Mouse (Mus musculus): ENCODE measurements around the gene Ppp1r17.

Gene Ppp1r17

GRCm38 (mm10) chr6:56017291-56017994 lies at the start of gene Ppp1r17:
Gene Ppp1r17, plus strand, starts transcription at chr6:56017497.
- DNase-seq = no peak

DNA sequence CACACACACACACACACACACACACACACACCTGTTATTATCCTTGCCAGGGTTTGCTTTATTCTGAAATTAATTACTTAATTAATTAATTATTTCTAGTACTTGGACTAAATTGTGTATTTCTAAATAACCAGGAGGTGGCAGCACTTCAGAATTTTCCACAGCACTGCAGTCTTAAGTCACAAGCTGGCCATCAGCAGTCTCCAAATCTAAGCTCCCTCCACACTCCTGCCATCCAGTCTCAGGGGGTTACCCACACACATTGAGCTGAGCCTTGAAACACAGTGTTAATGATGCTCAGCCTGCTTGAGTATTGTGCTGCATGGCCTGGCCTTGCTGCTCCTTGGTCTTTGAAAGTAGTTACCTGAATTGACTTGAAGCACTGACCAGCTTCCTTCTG lies 44.3 kb upstream of the Ppp1r17 start:
- peak; percentile 7 to 18 for DNase-seq

GRCm38 (mm10) chr6:55979766-55980165 lies 37.5 kb upstream of the Ppp1r17 start:
- no peak for DNase-seq

DNA sequence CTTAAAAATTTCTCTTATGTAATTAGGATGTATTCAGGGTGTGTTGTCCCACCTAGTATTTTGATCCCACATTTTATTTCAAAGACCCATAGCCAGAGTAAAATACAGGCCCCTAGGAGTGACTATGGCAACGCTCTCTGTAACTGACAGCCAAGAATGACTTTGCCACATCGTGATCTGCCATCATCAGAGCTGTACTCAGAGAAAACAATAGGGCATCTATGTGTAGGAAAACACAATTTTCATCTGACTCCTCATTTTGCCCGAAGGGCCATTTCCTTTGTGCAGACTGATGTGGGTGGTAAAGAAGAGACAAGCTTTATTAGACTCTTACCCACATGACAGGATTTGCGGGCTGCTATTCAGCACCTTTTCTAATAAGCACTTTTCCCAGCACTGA lies 8.6 kb upstream of the Ppp1r17 start:
- DNase-seq = no peak

DNA sequence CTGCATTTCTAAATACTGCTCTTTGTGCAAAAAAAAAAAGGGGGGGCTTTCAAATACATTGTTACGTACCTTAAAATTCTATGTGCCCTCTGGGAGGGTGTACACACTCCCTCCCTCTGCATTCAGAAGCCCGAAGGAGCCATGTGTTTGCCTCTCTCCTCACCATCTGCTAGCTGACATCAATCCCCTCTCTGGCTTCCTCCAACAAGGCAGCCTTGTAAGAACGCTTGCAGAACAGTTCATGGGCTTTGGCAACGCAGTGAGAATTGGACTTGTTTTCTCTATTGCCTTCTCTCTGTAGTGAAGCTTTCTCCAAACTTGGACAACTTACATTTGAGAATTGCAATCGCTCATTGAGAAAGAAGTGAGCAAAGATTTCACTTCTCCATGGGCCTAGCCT lies 4.9 kb upstream of the Ppp1r17 start:
- DNase-seq = no peak

GRCm38 (mm10) chr6:56019632-56020031 lies 2.3 kb downstream of the Ppp1r17 start:
- DNase-seq = no peak

DNA sequence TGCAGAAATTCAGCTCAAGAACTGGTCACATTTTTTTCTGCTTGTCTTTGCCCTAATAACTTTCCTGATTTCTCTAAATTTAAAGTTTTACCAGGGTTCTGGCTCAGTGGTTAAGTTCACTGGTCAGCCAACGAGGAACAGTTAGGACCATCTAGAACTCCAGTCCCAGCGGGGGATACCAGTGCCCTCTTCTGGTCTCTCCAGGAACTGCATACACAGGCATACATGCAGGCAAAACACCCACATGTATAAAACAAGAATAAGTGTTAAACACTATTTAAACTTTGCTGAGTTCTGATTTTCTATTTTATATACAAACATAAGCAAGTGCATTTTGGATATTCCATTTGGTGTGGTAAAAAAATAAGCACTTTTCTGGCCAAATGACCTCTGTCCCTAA lies 8.2 kb downstream of the Ppp1r17 start:
- DNase-seq = peak in 1 of 2 experiments; percentile 41

DNA sequence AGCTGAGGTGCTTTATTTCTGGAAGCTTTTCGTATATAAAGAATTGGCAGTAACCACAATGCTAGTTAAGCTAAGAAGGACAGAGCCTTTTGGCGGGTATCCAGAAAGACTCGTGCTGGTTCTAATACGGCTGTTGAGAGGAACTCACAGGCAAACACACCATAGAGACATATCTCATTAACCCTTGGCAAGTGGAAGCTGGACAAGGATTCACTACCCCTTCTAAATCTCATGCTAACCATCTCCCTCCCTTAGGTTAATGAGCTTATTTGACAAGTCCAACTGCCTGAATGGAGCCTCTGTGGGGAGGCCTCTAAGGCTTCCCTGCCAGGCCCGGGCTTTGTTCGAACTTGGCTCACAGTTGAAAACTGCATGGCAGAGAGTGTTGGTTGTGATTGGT lies 10.0 kb downstream of the Ppp1r17 start:
- no peak for DNase-seq

GRCm38 (mm10) chr6:56027966-56028365 lies 10.7 kb downstream of the Ppp1r17 start:
- peak in 1 of 2 experiments; percentile 4 for DNase-seq

DNA sequence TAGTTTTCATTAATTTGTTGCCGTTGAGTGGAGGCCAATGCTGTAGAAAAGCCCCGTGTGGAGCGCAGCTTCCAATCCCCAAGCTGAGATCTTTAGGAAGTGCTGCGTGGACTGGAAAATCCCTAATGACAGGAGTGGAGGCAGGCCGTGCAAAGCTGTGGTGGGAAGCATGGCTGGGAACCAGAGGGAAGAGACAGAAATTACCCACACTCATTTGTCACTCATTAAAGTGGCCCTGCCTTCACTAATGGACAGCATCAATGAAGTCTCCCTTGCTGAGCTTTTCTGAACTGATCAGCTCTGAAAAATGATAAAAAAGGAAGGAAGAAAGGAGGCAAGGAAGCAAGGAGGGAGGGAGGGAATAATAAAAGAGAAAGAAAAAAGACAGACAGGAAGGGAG lies 12.7 kb downstream of the Ppp1r17 start:
- DNase-seq = no peak

GRCm38 (mm10) chr6:56032231-56032630 lies 14.9 kb downstream of the Ppp1r17 start:
- DNase-seq = no peak

DNA sequence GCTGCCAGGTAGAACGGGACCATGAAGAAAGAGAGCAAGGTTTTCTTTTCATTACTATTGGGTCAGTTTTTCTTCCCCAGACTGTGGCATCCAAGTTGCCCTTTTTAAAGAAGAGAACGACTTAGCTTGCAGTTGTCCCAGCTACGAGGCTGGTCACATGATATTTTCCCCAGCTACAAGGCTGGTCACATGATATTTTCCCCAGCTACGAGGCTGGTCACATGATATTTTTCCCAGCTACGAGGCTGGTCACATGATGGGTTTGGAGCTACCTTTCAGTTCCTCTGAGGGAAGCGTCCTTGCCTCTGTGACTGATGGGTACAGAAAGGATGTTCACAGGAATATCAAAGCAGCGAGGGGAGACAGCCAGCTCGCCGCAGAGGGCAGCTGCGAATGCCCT lies 17.8 kb downstream of the Ppp1r17 start:
- no peak for DNase-seq

GRCm38 (mm10) chr6:56039476-56040055 lies 22.3 kb downstream of the Ppp1r17 start:
- no peak for DNase-seq

DNA sequence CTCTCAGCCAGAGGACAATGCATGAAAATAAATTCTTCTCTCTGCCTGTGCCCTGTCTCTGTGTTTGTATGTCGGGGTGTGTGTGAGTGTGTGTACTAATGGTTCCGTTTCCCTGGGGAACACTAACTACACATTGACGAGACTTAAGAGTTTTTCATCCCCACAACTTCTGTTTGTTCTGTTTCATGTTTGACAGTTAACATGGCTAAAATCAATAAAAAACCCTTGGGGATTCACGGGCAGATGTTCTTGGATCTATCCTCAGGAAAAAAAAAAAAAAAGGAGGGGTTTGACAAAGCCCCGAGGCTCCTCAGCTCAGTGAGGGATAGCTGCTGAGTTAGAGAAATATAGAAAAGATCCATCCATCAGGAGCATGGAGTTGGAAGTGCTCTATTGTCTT lies 27.0 kb downstream of the Ppp1r17 start:
- no peak for DNase-seq

DNA sequence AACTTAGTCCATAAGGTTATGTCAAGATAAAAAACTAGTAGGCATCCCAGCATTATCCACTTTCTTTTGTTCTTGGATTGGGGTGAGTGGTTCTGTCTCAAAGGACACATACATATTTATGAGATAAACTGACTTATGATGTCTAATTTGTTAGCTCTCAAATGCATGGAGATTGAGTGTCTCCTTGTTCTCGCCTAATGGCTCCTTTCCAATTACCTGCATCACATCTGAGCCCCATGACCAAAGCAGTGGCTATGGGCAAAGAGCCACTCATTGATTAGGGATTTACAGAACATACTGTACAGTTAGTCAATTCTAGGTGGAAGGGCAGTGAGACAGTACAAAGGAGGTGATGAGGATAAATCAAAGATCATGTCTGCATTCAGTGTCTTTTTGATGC lies 27.4 kb downstream of the Ppp1r17 start:
- no peak for DNase-seq

- DNase-seq = no peak
These were observed 31.3 kb downstream of the Ppp1r17 start for GRCm38 (mm10) chr6:56048580-56048979.

GRCm38 (mm10) chr6:56049104-56049503 lies 31.8 kb downstream of the Ppp1r17 start:
- peak in 1 of 2 experiments; percentile 10 for DNase-seq

DNA sequence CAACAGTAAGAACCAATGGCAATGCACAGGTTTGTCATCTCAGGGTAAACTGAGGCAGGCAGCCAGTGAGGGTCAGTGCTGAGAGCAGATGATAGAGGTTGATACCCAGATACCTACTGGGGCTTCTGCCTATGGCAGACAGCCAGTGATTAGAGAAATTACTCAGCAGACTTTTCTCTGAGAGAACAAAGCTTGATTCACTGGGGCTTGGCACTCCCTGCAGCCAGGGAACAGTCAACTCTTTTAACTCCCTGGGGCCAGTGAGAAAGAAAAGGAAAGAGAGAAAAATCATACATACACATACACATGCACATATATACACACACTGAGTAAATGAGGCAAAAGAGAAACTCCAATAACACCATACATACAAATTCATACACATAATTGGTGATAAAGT lies 46.4 kb downstream of the Ppp1r17 start:
- DNase-seq = no peak

DNA sequence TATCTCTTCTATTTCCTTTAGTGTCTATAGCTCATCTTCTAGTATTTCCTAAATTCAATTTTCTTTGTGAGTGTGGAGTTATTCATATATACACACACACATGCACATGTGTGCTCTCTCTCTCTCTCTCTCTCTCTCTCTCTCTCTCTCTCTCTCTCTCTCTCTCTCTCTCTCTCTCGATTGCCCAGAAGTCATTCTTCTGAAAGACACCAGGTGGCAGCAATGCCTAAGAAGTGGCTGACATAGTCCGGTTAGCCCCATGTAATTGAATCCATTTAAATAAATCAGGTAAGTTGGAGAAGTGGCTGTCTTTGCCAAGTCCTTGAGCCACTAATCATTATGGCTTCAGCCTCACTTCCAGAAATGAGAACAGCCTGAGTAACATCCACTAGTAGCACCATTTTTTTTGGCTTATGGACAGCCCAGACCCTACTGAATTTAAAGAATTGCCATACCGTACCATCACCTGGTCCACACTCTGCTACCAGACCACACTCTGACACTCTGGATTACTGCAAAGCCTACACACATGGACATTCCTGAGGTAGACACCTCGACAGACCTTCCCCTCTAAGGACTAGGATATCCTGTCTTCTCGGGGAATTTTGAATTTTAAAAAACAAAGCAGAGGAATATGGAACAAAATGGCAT lies 49.5 kb downstream of the Ppp1r17 start:
- DNase-seq = peak; percentile 21 to 59

DNA sequence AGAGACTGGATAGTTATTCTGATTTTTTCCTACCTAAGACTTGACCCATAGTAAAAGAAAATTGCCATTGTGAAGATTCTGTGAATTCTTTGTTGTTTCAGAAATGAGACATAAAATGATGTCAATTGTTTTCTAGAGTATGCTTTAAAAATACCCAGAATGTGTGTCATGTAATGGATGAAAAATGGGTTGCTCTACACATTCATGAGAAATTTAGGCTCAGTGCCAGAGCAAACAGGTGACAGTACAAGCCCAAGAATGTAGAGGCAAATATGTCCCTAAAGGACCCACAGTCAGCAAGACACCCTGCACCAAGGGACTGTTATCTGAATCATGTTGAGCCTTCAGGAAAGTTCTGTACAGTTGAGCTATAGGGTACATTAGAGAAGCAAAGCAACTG lies 51.2 kb downstream of the Ppp1r17 start:
- no peak for DNase-seq

DNA sequence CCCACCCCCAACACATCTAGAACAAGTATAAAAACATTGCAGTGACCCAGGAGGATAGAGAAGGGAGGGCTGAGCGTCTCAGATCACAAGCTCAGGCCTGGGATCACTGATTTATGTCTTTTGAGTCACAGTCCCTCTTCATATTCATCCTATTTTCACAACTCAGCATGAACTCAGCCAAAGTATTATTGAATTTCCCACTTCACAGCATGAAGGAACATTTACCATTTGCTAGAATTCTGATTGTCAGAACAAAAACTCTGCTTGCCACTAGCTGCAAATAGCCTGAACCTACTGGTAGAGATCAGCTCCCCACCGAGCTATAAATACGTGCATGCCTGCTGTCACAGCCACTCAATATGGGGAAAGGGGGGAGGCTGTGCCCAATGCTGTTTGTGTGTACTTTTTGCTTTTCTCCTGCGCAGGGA lies 59.1 kb downstream of the Ppp1r17 start:
- no peak for DNase-seq
